Mouse (Mus musculus) frontal cortex, adult 2 months (tissue): Measurements from ENCODE around the gene Shank2. TPM values are rescaled to one million over a fixed set of nuclear protein-coding genes. Genes with fewer than 3 reads are reported as not detected.

Experiments used
- DNase-seq, 2 experiments: peaks; one replicate each; pipeline ENCODE4 v3.0.0; 2022; ENCODE audit warnings: low spot score in 1 of 2; ENCODE audit errors: extremely low spot score in 1 of 2
- polyA plus RNA-seq: library from polyadenylated mRNA; depleted of rRNA; stranded (reverse); fragments of >200 nt; gene quantifications from 2 replicates; pipeline ENCODE4 v1.2.3, GENCODE M21; 2012; rRNA removed

The Shank2 gene
- polyA plus RNA-seq, 1 experiment: 63.4 TPM

GRCm38 (mm10) chr7:144450661-144451060, 448.9 kb downstream of the Shank2 start:
- DNase-seq: no peak

- no peak for DNase-seq
Measured at GRCm38 (mm10) chr7:144458881-144459280, 457.2 kb downstream of the Shank2 start.

GRCm38 (mm10) chr7:144461246-144461902, 459.6 kb downstream of the Shank2 start:
- no peak for DNase-seq

- no peak for DNase-seq
Measured at GRCm38 (mm10) chr7:144462577-144462976, 460.8 kb downstream of the Shank2 start.

- DNase-seq: no peak
Measured at GRCm38 (mm10) chr7:144468741-144469140, 467.0 kb downstream of the Shank2 start.

- no peak for DNase-seq
Measured at GRCm38 (mm10) chr7:144469181-144469641, 467.5 kb downstream of the Shank2 start.

GRCm38 (mm10) chr7:144469908-144470544, 468.3 kb downstream of the Shank2 start:
- DNase-seq: no peak

- DNase-seq: peak; percentile 84 to 90
Measured at GRCm38 (mm10) chr7:144470545-144471059, 468.9 kb downstream of the Shank2 start, which contains the start of gene Cttn. Gene Cttn (minus strand): TSS chr7:144471009.

- DNase-seq: no peak
Measured at GRCm38 (mm10) chr7:144471103-144471502, 469.4 kb downstream of the Shank2 start.

- DNase-seq: no peak
Measured at GRCm38 (mm10) chr7:144473486-144473885, 471.8 kb downstream of the Shank2 start.

Other genes starting within 250 kb of the Shank2 start
- 36.2 and 37.1 TPM in 2 replicates for gene Osbpl5, start 244.9 kb upstream of the Shank2 start, polyA plus RNA-seq
- gene Mrgprg, start 234.9 kb upstream of the Shank2 start, polyA plus RNA-seq: 0.29 and 0.36 TPM in 2 replicates
- 6.2 and 6.3 TPM in 2 replicates for gene Mrgpre, start 217.4 kb upstream of the Shank2 start, polyA plus RNA-seq
- gene Nadsyn1, start 179.1 kb upstream of the Shank2 start, polyA plus RNA-seq: 7.1 and 7.9 TPM in 2 replicates
- 55.5 and 58.7 TPM in 2 replicates for gene Dhcr7, start 178.8 kb upstream of the Shank2 start, polyA plus RNA-seq
- not detected in 2 replicates for gene Gm498, start 135.1 kb upstream of the Shank2 start, polyA plus RNA-seq